Mouse (Mus musculus) liver, embryonic 13.5 days (tissue): Measurements from ENCODE around the gene Odam. TPM values are rescaled to one million over a fixed set of nuclear protein-coding genes. Genes with fewer than 3 reads are reported as not detected.

ENCODE experiments used
- ATAC-seq: fragments of 200-750 bp; cut with Nextera tagmentation; 2 replicates; pipeline ENCODE4 v1.8.0; 2017; ENCODE audit warnings: low read depth, mild to moderate bottlenecking, moderate number of reproducible peaks, moderate library complexity
- DNase-seq: peaks from one replicate; pipeline ENCODE4 v3.0.0; 2022
- H3K27ac ChIP-seq: fragments of 300-500 bp; sonication (generic); 2 replicates; pipeline ENCODE4 v1.5.1; 2015; ENCODE audit warnings: moderate library complexity, mild to moderate bottlenecking, inconsistent platforms
- H3K27me3 ChIP-seq: fragments of 300-500 bp; sonication (generic); 2 replicates; pipeline ENCODE4 v1.6.1; 2015; ENCODE audit warnings: mild to moderate bottlenecking, inconsistent platforms
- H3K36me3 ChIP-seq: fragments of 300-500 bp; sonication (generic); 2 replicates; pipeline ENCODE4 v1.6.1; 2015; ENCODE audit warnings: mild to moderate bottlenecking, inconsistent platforms
- H3K4me1 ChIP-seq: fragments of 300-500 bp; sonication (generic); replicated peaks from 2 replicates; pipeline ENCODE4 v1.6.1; 2015; ENCODE audit warnings: inconsistent platforms
- H3K4me2 ChIP-seq: fragments of 300-500 bp; sonication (generic); 2 replicates; pipeline ENCODE4 v1.6.1; 2015; ENCODE audit warnings: inconsistent platforms, mild to moderate bottlenecking, moderate library complexity
- H3K4me3 ChIP-seq: fragments of 300-500 bp; sonication (generic); replicated peaks from 2 replicates; pipeline ENCODE4 v1.5.1; 2015; ENCODE audit warnings: mild to moderate bottlenecking, inconsistent platforms
- H3K9ac ChIP-seq: fragments of 300-500 bp; sonication (generic); 2 replicates; pipeline ENCODE4 v1.6.1; 2015; ENCODE audit warnings: mild to moderate bottlenecking, inconsistent platforms
- H3K9me3 ChIP-seq: fragments of 300-500 bp; sonication (generic); replicated peaks from 2 replicates; pipeline ENCODE4 v1.6.1; 2016; ENCODE audit warnings: inconsistent platforms
- WGBS: fragments of 180-500 bp; shearing (Covaris S2); methylation state at CpG from one replicate; pipeline ENCODE4 v1.1.7; 2015; ENCODE audit not compliant: insufficient replicate concordance; 5-methylcytosine and 5-hydroxymethylcytosine counted together
- polyA plus RNA-seq: library from polyadenylated mRNA; unstranded; fragments of >200 nt; fragmentation: Nextera tagmentation; extraction: Ambion mirVana; gene quantifications from 2 replicates; pipeline ENCODE4 v1.2.1, GENCODE M21; 2015

Odam gene
- not detected in 2 replicates for polyA plus RNA-seq

GRCm38 (mm10) chr5:87884729-87885128 lies at the start of gene Odam:
Gene Odam (plus strand): TSS chr5:87885029.
- WGBS, result 69% methylated on average over 1 of the region's 1 CpGs
- no peak for DNase-seq

GRCm38 (mm10) chr5:87855136-87855716 lies 29.6 kb upstream of the Odam start:
- no peaks in the 10 kb centered on the region for H3K27me3 ChIP-seq
- no peak overlapping the region for H3K9ac ChIP-seq
- H3K36me3 ChIP-seq, result no peaks in the 10 kb centered on the region
- WGBS, result 55% methylated on average over 3 of the region's 3 CpGs
- H3K27ac ChIP-seq, result no peak overlapping the region
- no peak overlapping the region for H3K4me2 ChIP-seq
- H3K4me1 ChIP-seq, result no peaks in the 10 kb centered on the region
- no peak overlapping the region for H3K4me3 ChIP-seq
- no peak for ATAC-seq
- H3K9me3 ChIP-seq, result no peaks in the 10 kb centered on the region
- no peak for DNase-seq

More at GRCm38 (mm10) chr5:87884729-87885128, at the start of gene Odam:
- Histone ChIP-seq H3K4me1 (no peaks in the 10 kb centered on the region), H3K9ac (no peak within 1 kb of the TSS), H3K27me3 (no peaks in the 10 kb centered on the region), H3K9me3 (no peaks in the 10 kb centered on the region), H3K4me3 (no peak within 1 kb of the TSS), H3K36me3 (no peaks in the 10 kb centered on the region), H3K27ac (no peak within 1 kb of the TSS), H3K4me2 (no peak within 1 kb of the TSS)
- no peak for ATAC-seq

GRCm38 (mm10) chr5:87870084-87870483 lies 14.7 kb upstream of the Odam start:
- no peak for DNase-seq

GRCm38 (mm10) chr5:87871423-87871822 lies 13.4 kb upstream of the Odam start:
- Histone ChIP-seq H3K36me3 (no peaks in the 10 kb centered on the region), H3K4me3 (no peak overlapping the region), H3K27ac (no peak overlapping the region), H3K27me3 (no peaks in the 10 kb centered on the region), H3K9ac (no peak overlapping the region), H3K9me3 (no peaks in the 10 kb centered on the region), H3K4me2 (no peak overlapping the region), H3K4me1 (no peaks in the 10 kb centered on the region)
- WGBS, result 21% methylated on average over 4 of the region's 4 CpGs
- DNase-seq (no peak), ATAC-seq (no peak)

More at GRCm38 (mm10) chr5:87870084-87870483, 14.7 kb upstream of the Odam start:
- no peak overlapping the region for H3K9ac ChIP-seq
- no peaks in the 10 kb centered on the region for H3K36me3 ChIP-seq
- H3K27ac ChIP-seq, result no peak overlapping the region
- H3K27me3 ChIP-seq, result no peaks in the 10 kb centered on the region
- ATAC-seq, result no peak
- no peak overlapping the region for H3K4me3 ChIP-seq
- no peaks in the 10 kb centered on the region for H3K9me3 ChIP-seq
- no peaks in the 10 kb centered on the region for H3K4me1 ChIP-seq
- no peak overlapping the region for H3K4me2 ChIP-seq
- 59% methylated on average over 2 of the region's 2 CpGs for WGBS

- H3K9ac ChIP-seq, result no peak within 1 kb of the TSS
- H3K4me2 ChIP-seq, result no peak within 1 kb of the TSS
- DNase-seq, result no peak
- H3K4me1 ChIP-seq, result no peaks in the 10 kb centered on the region
- no peak within 1 kb of the TSS for H3K27ac ChIP-seq
- no peaks in the 10 kb centered on the region for H3K9me3 ChIP-seq
- ATAC-seq, result no peak
- no peaks in the 10 kb centered on the region for H3K27me3 ChIP-seq
- no peaks in the 10 kb centered on the region for H3K36me3 ChIP-seq
- WGBS, result 38% methylated on average over 5 of the region's 5 CpGs
- no peak within 1 kb of the TSS for H3K4me3 ChIP-seq
Measured at GRCm38 (mm10) chr5:87925372-87925771, 40.5 kb downstream of the Odam start, which contains the start of gene Csn3. Gene Csn3 (plus strand): TSS chr5:87925579.

GRCm38 (mm10) chr5:87931603-87932002 lies 46.8 kb downstream of the Odam start:
- WGBS, result 27% methylated on average over 1 of the region's 1 CpGs
- no peaks in the 10 kb centered on the region for H3K4me1 ChIP-seq
- ATAC-seq (no peak), DNase-seq (no peak)
- H3K36me3 ChIP-seq, result no peaks in the 10 kb centered on the region
- H3K27me3 ChIP-seq, result no peaks in the 10 kb centered on the region
- H3K9ac ChIP-seq, result no peak overlapping the region
- H3K27ac ChIP-seq, result no peak overlapping the region
- H3K4me3 ChIP-seq, result no peak overlapping the region
- H3K9me3 ChIP-seq, result no peaks in the 10 kb centered on the region
- no peak overlapping the region for H3K4me2 ChIP-seq

GRCm38 (mm10) chr5:87940752-87941151 lies 55.9 kb downstream of the Odam start:
- Histone ChIP-seq H3K4me1 (no peaks in the 10 kb centered on the region), H3K27me3 (no peaks in the 10 kb centered on the region), H3K9me3 (no peaks in the 10 kb centered on the region), H3K4me2 (no peak overlapping the region), H3K27ac (no peak overlapping the region), H3K9ac (no peak overlapping the region), H3K4me3 (no peak overlapping the region), H3K36me3 (no peaks in the 10 kb centered on the region)
- ATAC-seq (no peak), DNase-seq (no peak)
- 27% methylated on average over 3 of the region's 3 CpGs for WGBS

- ATAC-seq (no peak), DNase-seq (no peak)
- Histone ChIP-seq H3K4me3 (no peak overlapping the region), H3K9ac (no peak overlapping the region), H3K9me3 (no peaks in the 10 kb centered on the region), H3K4me2 (no peak overlapping the region), H3K27ac (no peak overlapping the region), H3K36me3 (no peaks in the 10 kb centered on the region), H3K4me1 (no peaks in the 10 kb centered on the region), H3K27me3 (no peaks in the 10 kb centered on the region)
Measured at GRCm38 (mm10) chr5:87942515-87942914, 57.7 kb downstream of the Odam start.

Other genes starting within 250 kb of the Odam start
- not detected in 2 replicates for gene Csn1s1, start 218.8 kb upstream of the Odam start, polyA plus RNA-seq
- not detected in 2 replicates for gene Csn2, start 185.4 kb upstream of the Odam start, polyA plus RNA-seq
- not detected in 2 replicates for gene Csn1s2a, start 110.5 kb upstream of the Odam start, polyA plus RNA-seq
- not detected in 2 replicates for gene Csn1s2b, start 76.9 kb upstream of the Odam start, polyA plus RNA-seq
- not detected in 2 replicates for gene Prr27, start 59.3 kb upstream of the Odam start, polyA plus RNA-seq
- gene Csn3, start 40.5 kb downstream of the Odam start, polyA plus RNA-seq, result not detected in 2 replicates
- not detected in 2 replicates for gene 2310003L06Rik, start 84.4 kb downstream of the Odam start, polyA plus RNA-seq
- gene Gm28434, start 84.5 kb downstream of the Odam start, polyA plus RNA-seq, result not detected in 2 replicates
- not detected in 2 replicates for gene Cabs1, start 94.4 kb downstream of the Odam start, polyA plus RNA-seq
- not detected in 2 replicates for gene Smr3a, start 117.5 kb downstream of the Odam start, polyA plus RNA-seq
- gene Smr2, start 201.5 kb downstream of the Odam start, polyA plus RNA-seq, result not detected in 2 replicates
- not detected in 2 replicates for gene Gm11116, start 226.5 kb downstream of the Odam start, polyA plus RNA-seq